Mouse (Mus musculus) bone marrow macrophage, adult 2 months (primary cell): ENCODE measurements around the gene Sh3rf1. TPM values are rescaled to one million over a fixed set of nuclear protein-coding genes. Genes with fewer than 3 reads are reported as not detected.

Experiments used
- H3K27ac ChIP-seq: 2 replicates; pipeline ENCODE4 v1.5.1; 2012; ENCODE audit warnings: low read depth, low read length; ENCODE audit not compliant: insufficient read depth
- H3K4me1 ChIP-seq: 2 replicates; pipeline ENCODE4 v1.6.1; 2012; ENCODE audit warnings: low read length; ENCODE audit not compliant: control insufficient read depth, insufficient read depth
- H3K4me3 ChIP-seq: 2 replicates; pipeline ENCODE4 v1.5.1; 2012; ENCODE audit warnings: mild to moderate bottlenecking, low read length, moderate library complexity; ENCODE audit not compliant: insufficient read depth
- CTCF ChIP-seq: IDR thresholded peaks from 2 replicates; pipeline ENCODE4 v1.5.1; 2012; ENCODE audit warnings: low read depth, mild to moderate bottlenecking, low read length, moderate library complexity
- POLR2A ChIP-seq: IDR thresholded peaks from 2 replicates; pipeline ENCODE4 v1.6.1; 2012; ENCODE audit warnings: mild to moderate bottlenecking, low read depth, low read length, borderline replicate concordance
- polyA plus RNA-seq: library from polyadenylated mRNA; stranded (reverse); fragments of >200 nt; gene quantifications from 2 replicates; pipeline ENCODE4 v1.2.4, GENCODE M21; 2012; ENCODE audit not compliant: missing spikeins, insufficient read depth, insufficient read length

Sh3rf1 gene
- polyA plus RNA-seq, 1 experiment = 2.2 TPM

GRCm38 (mm10) chr8:61375205-61375604 is 151.5 kb downstream of the Sh3rf1 start:
- no peak for TF ChIP-seq CTCF
- TF ChIP-seq POLR2A = no peak
- Histone ChIP-seq H3K4me3 (no peak overlapping the region), H3K27ac (no peak overlapping the region), H3K4me1 (no peaks in the 10 kb centered on the region)

GRCm38 (mm10) chr8:61378847-61379698 is 155.4 kb downstream of the Sh3rf1 start:
- Histone ChIP-seq H3K4me1 (no peaks in the 10 kb centered on the region), H3K4me3 (no peak overlapping the region), H3K27ac (no peak overlapping the region)
- TF ChIP-seq POLR2A (no peak), CTCF (no peak)

DNA sequence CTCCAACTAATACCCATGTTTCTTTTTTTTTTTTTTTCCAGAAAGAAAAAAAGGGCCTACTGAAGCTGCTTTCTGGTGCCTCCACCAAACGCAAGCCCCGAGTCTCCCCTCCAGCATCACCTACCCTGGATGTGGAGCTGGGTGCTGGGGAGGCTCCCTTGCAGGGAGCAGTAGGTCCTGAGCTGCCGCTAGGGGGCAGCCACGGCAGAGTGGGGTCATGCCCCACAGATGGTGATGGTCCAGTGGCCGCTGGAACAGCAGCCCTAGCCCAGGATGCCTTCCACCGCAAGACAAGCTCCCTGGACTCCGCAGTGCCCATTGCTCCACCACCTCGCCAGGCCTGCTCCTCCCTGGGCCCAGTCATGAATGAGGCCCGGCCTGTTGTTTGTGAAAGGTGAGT is 160.9 kb downstream of the Sh3rf1 start:
- Histone ChIP-seq H3K27ac (no peak overlapping the region), H3K4me1 (0 out of 2 replicates have a peak, but pooled peaks cover 2% of the 10 kb centered on the region)
- TF ChIP-seq CTCF (no peak), POLR2A (no peak)

GRCm38 (mm10) chr8:61385502-61386191 is 162.0 kb downstream of the Sh3rf1 start:
- Histone ChIP-seq H3K4me3 (no peak overlapping the region), H3K27ac (no peak overlapping the region), H3K4me1 (0 out of 2 replicates have a peak, but pooled peaks cover 2% of the 10 kb centered on the region)
- no peak for TF ChIP-seq POLR2A
- no peak for TF ChIP-seq CTCF

More for the DNA sequence above, 160.9 kb downstream of the Sh3rf1 start:
- no peak overlapping the region for H3K4me3 ChIP-seq

- TF ChIP-seq CTCF (no peak), POLR2A (no peak)
- no peak overlapping the region for H3K4me3 ChIP-seq
- 0 out of 2 replicates have a peak, but pooled peaks cover 2% of the 10 kb centered on the region for H3K4me1 ChIP-seq
- H3K27ac ChIP-seq = no peak overlapping the region
These were observed 163.0 kb downstream of the Sh3rf1 start for GRCm38 (mm10) chr8:61386645-61387044.

DNA sequence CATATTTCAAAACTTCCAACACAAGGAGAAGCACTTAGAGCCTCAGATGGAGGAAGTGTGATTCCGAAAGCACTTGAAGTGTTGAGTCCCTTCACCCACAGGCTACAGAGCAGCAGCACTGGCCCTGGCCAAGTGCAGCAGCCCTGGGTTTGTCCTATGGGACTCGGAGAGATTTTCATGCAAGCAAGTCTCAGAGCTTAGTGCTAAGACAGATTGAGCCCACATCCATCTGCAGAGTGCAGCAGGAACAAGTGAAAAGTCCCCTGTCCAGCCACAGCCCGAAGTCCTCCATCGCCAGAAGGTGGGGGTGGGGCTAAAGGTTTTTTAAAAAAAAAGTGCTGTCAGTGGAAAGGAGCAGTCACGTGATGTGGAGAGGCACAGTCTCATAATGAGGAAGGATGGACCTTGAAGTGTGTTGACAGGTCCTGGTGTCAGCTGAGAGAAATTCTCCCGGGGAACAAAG is 163.9 kb downstream of the Sh3rf1 start:
- Histone ChIP-seq H3K27ac (no peak overlapping the region), H3K4me1 (0 out of 2 replicates have a peak, but pooled peaks cover 2% of the 10 kb centered on the region), H3K4me3 (no peak overlapping the region)
- TF ChIP-seq POLR2A (no peak), CTCF (no peak)

- H3K27ac ChIP-seq = no peak overlapping the region
- H3K4me3 ChIP-seq = no peak overlapping the region
- H3K4me1 ChIP-seq = 0 out of 2 replicates have a peak, but pooled peaks cover 2% of the 10 kb centered on the region
- TF ChIP-seq POLR2A (no peak), CTCF (no peak)
These were observed 164.7 kb downstream of the Sh3rf1 start for GRCm38 (mm10) chr8:61388341-61388740.

- Histone ChIP-seq H3K27ac (no peak overlapping the region), H3K4me3 (no peak overlapping the region), H3K4me1 (0 out of 2 replicates have a peak, but pooled peaks cover 2% of the 10 kb centered on the region)
- no peak for TF ChIP-seq POLR2A
- TF ChIP-seq CTCF = no peak
These were observed 166.8 kb downstream of the Sh3rf1 start for GRCm38 (mm10) chr8:61390307-61391057.

DNA sequence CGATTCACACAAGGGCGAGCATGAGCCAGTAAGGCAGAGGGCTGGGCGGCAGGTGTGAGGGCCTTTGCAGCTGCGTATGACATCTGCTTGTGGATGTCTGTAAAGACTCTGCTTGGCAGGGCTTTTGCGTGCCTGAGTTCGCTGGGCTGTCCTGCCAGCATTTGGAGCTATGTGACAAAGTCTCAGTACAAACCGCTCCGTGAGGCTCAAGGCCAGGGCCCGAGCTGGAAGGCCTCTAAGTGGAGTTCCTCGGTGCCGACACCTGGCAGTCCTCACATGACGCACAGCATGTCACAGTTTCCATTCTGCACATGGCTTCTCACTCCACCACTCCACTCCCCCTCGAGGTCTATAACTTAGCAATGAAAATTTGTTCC is 167.4 kb downstream of the Sh3rf1 start:
- no peak overlapping the region for H3K27ac ChIP-seq
- H3K4me3 ChIP-seq = no peak overlapping the region
- H3K4me1 ChIP-seq = 0 out of 2 replicates have a peak, but pooled peaks cover 2% of the 10 kb centered on the region
- TF ChIP-seq POLR2A (no peak), CTCF (no peak)

GRCm38 (mm10) chr8:61397139-61397538 is 173.5 kb downstream of the Sh3rf1 start:
- H3K27ac ChIP-seq = no peak overlapping the region
- H3K4me1 ChIP-seq = no peaks in the 10 kb centered on the region
- H3K4me3 ChIP-seq = no peak overlapping the region
- TF ChIP-seq CTCF (no peak), POLR2A (no peak)
